Mouse (Mus musculus) R1 (cell line): Measurements from ENCODE around the gene Serpinb6b.

Experiments
- DNase-seq: peaks from one replicate; pipeline ENCODE4 v3.0.0-alpha.2; 2018; ENCODE audit warnings: low read depth, low spot score

The Serpinb6b gene

DNA sequence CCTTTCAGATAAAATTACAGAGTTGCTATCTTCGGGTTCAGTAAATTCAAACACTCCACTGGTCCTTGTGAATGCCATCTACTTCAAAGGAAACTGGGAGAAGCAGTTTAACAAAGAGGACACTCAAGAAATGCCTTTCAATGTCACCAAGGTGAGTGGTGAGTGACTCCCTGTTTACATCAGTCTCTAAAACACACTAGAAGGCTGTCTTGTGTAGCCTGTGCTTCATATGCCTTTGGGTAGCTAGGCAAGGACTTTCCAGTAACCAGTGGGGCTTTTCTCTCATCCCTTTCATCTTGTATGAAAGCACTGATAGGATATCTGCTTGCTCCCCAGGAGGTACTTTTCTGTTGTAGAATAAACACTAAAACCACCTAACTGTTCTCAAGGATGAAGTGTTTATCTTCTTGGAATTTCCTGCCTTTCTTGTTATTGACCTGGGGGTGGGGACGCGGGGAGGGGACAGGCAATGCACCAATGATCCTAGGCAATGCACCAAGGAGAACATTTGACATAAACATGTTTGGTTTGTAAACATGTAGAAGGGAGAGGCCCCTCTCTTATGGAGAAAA, 10.0 kb downstream of the Serpinb6b start:
- DNase-seq, result peak; percentile 9

- DNase-seq, result no peak
These were observed 10.7 kb downstream of the Serpinb6b start for GRCm38 (mm10) chr13:32975710-32976109.

GRCm38 (mm10) chr13:32982556-32983042, 17.6 kb downstream of the Serpinb6b start:
- DNase-seq, result no peak

GRCm38 (mm10) chr13:32986256-32986655, 21.2 kb downstream of the Serpinb6b start:
- no peak for DNase-seq

DNA sequence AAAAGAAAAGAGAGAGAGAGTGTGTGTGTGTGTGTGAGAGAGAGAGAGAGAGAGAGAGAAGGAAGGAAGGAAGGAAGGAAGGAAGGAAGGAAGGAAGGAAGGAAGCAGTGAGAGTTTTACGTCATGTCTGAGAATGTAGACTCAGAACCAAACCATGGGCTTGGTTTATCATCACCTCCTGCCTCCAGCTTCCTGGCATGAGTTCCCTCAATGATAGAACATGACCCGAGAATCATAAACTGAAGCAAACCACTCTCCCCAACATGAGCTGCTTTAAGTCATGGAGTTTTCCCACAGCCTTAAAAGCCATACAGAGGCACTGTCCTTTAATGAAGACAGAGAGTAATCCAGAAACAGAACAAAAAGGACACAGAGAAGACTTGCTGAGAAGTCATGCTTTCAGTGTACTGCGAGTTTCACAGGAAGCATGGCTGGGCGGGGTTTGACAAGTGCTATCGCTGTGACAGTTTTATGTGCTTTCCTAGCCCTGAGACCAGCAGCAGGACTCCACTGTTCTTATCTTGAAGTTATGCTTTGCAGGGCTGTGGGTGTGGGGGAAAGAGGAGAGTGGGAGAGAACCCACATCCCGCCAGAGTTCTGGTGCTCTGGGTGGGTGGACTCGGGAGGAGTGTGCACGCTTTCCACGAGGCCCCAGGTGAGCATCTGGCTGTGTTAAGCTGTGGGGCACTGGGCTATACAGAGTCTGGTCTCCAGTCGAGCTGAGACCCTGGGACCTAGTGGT, 28.3 kb downstream of the Serpinb6b start:
- DNase-seq, result peak; percentile 8

DNA sequence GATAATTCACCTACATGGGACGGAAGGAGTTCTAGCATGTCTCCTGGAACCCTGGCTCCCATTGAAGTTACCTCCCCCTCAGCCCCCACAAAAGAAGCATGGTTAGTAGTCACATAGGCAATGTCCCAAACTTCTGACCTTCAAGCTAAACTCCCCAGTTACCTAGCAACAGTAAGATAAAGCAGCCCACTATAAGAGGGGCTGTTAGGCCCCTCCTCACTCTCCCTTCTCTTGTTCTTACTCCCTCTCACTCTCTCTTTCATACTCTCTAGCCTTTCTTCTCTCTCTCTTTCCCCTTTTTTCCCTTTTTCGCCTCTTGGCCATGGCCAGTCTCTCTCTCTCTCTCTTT, 28.9 kb downstream of the Serpinb6b start:
- DNase-seq, result peak; percentile 22

- DNase-seq, result no peak
These were observed 30.0 kb downstream of the Serpinb6b start for GRCm38 (mm10) chr13:32995051-32995450.

DNA sequence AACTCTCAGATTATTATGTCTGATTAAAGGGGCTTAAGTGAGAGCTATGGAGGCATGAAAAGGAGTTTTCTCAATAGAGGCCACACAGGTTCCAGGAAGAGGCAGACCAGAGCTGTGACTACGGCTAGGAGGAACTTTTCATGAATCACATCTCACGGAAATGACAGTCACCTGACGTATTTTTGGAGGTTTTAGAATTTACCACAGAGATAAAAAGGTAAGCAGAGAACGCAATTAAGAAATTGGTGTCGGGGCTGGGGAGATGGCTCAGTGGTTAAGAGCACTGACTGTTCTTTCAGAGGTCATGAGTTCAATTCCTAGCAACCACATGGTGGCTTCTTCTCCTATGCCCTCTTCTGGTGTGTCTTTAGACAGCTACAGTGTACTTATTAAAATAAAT, 36.3 kb downstream of the Serpinb6b start:
- no peak for DNase-seq

- no peak for DNase-seq
These were observed 37.9 kb downstream of the Serpinb6b start, which contains the start of gene Serpinb9 for GRCm38 (mm10) chr13:33002950-33003349. Gene Serpinb9 (plus strand): TSS chr13:33003250.

DNA sequence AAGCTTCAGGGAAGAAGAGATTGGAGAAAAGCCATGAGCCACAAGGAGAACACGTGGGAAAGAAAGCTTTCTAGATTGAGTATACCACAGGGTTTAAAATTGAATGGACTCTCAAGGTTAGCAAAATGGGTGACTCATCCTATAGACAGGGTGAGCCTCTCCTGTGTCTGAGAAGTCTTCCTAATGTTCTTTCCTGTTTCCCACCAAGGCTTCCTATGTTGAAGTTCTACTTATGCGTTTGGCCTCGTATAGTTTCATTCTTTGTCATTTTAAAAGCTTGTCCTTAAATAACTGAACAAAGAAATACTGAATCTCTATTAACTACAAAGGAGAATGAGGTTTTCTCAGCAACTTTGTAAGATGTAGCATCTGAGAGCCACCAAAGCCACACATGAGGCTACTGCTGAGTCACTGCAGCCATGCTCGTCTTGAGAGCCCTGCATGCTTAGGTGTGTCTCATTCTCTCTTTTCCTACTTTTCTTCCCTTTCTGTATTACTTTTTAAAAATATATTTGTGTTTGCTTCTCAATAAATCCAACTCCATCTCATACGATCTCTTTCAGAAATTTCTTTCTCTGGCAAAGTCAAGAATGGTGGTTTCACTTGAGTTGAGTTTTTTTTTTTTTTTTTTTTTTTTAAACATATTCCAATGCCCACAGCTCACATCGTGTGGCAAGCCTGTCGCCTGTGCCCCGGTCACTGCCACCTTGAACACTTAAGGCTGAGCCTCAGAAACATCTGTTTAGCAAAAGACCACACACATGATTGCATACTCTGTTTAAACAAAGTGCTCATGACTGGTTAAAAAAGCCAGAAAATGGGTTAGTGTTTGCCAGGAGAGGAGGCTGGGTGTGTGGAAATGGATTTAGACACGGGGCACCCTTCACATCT, 38.8 kb downstream of the Serpinb6b start:
- DNase-seq, result peak; percentile 9

- peak; percentile 92 for DNase-seq
These were observed 39.6 kb downstream of the Serpinb6b start for GRCm38 (mm10) chr13:33004414-33005105.

GRCm38 (mm10) chr13:33005501-33006075, 40.6 kb downstream of the Serpinb6b start:
- peak; percentile 8 for DNase-seq

DNA sequence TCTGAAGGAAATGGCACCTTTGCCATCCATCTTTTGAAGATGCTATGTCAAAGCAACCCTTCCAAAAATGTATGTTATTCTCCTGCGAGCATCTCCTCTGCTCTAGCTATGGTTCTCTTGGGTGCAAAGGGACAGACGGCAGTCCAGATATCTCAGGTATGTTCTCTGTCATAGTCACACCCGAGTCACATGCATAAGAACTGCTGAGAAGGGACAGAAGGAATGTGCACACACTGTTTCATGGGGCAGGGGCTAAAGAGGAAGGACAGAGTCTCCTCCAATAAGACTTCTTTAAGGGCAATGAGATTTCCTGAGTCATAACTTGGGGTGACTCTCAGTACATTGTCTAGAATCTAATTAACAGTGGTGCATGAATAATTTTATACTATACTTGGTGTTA, 41.5 kb downstream of the Serpinb6b start:
- no peak for DNase-seq

GRCm38 (mm10) chr13:33012395-33012794, 47.4 kb downstream of the Serpinb6b start:
- no peak for DNase-seq

DNA sequence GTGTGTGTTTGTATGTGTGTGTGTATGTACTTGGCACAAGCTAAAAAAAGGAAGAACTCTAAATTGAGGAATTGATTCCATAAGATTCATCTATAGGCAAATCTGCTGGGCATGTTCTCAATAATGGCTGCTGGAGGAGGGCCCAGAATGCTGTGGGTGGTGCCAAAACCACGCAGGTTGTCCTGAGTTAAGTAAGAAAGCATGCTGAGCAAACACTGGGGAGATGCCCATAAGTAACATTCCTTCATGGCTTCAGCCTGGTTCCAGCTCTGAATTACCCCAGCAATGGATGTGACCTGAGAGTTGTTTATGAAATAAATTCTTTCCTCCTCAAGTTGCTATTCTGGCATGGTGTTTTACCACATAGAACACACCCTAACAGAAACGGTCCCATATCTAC, 48.3 kb downstream of the Serpinb6b start:
- DNase-seq, result no peak

DNA sequence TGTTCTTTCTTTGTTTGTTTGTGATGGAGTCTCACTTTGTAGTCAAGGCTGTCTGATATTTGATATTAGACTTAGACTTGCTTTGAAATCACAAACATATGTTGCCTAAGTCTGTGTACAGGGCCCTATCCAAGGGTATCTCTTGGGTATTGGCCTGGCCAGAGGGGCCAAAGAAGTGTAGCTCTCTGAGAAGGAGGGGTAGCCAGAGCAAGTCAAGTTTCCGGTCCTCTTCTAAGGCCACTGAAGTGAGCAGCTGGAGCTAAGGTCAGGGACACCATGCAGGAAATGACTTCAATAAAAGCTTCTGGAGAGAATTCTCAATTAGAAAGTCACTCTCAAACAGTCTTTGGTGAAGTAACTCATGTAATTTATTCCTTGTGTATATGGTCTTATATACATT, 57.4 kb downstream of the Serpinb6b start:
- no peak for DNase-seq

DNA sequence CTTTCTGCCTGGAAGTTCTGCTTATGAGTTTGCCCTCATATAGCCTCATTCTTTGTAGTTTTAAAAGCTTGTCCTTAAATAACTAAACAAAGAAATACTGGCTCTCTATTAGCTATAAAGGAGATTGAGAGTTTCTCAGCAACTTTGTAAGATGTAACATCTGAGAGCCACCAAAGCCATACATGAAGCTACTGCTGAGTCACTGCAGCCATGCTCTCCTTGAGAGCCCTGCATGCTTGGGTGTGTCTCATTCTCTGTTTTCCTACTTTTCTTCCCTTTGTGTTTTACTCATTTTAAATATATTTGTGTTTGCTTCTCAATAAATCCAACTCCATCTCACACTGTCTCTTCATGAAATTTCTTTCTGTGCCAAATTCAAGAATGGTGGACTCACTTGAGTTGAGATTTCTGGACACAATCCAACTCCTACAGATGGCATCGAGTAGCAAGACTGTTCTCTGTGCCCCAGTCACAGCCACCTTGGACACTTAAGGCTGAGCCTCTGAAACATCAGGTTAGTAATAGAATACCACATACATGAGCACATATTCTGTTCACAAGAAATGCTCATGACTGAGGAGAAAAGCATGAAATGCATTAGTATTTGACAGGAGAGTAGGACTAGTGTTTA, 61.5 kb downstream of the Serpinb6b start:
- DNase-seq, result peak; percentile 18

- peak; percentile 93 for DNase-seq
These were observed 62.2 kb downstream of the Serpinb6b start, which contains the start of gene Serpinb9b for GRCm38 (mm10) chr13:33027244-33027643. Gene Serpinb9b (plus strand): TSS chr13:33027416.

DNA sequence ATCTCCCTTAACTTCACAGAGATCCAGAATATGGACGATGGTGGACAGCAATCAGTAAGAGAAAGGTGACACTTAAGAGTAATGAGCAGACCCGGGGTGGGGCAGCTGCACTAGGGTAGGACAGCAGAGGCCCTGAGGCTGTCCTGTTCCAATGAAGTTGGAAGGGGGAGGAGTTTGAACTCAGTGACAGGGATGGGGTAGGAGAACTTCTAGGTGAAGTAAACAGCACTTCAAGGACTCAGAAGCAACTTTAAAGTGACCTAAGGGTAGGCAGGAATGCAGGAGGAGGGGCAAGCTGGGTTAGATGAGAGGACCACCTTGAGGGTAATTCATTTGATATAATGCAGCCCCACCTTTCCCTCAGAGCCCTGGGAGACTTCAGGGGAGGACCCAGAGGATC, 63.1 kb downstream of the Serpinb6b start:
- peak; percentile 38 for DNase-seq

DNA sequence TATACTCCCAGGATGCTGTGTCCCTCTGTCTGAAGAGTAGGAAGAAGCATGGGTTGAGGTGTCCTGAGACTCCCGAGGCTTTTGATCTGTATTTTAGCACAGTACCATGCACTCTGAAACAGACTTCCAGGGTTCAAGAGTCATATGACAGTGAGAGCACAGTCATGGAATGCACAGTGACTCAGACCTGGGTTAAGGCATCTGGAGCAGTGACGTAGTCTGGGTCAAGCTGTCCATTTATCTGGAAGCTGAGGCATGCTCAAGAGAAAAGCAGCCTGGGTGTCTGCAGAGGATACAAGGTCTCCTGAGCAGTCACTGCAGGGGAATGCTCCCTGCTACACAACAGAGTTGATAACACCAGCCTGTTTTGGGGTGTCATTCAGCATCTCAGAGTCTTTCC, 63.5 kb downstream of the Serpinb6b start:
- peak; percentile 7 for DNase-seq
